Mouse (Mus musculus): ENCODE data around the gene Ehbp1. TPM values are rescaled to one million over a fixed set of nuclear protein-coding genes. Genes with fewer than 3 reads are reported as not detected.

Ehbp1 gene
- polyA plus RNA-seq, 1 experiment = 3.8 TPM

DNA sequence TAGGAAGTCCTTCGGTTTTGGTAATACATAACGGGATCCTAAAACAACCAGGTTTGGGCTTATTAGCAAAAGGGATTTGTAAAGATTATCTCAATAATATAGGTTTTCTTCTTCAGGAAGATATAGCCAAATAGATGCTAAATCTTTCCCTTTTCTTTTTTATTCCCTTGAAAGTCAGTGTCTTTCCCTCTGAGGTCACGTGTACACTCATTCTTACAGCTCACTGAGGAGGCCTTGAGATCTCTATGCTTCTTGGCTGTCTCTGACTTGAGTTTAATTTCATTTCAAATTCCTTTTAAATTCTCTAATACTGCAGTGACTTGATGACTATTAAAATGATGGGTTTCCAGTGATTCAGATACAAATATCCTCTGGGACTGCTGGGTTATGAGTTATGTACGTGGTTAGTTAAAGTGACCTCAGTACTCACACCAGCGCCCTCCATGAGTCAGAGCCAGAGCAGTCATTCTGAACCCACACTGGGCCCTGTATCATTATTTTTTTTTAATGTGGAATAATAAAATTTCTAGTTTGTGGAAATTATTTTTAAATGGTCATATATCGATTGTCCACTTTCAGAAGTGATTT is 24.2 kb downstream of the Ehbp1 start:
- Histone ChIP-seq H3K4me1 (ENCODE audit: control insufficient read depth, insufficient read depth, insufficient read length, low read length) (no peaks in the 10 kb centered on the region), H3K4me3 (ENCODE audit: insufficient read depth, low read depth, low read length) (no peak overlapping the region), H3K27ac (replicated peaks; ENCODE audit: low read depth, low read length) (no peak overlapping the region)

DNA sequence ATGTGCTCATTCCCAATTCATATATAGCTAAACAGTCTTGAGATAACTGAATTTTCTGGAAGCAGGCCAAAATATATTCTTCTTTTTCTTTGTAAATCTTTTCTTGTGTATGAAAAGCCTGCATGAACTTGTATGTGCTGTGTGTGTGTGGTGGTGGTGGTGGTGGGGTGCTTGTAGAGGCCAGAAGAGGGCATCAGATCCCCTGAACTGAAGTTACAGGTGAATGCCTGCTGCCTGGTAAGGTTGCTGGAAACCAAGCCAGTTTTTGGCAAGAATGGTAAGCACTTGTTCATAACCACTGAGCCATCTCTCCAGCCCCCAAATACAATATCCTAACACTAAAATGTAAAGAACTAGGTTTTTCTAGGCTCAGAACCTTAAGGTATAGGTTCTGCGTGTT is 26.3 kb downstream of the Ehbp1 start:
- no peak overlapping the region for H3K27ac ChIP-seq (replicated peaks; ENCODE audit: low read depth, low read length)
- no peaks in the 10 kb centered on the region for H3K4me1 ChIP-seq (ENCODE audit: control insufficient read depth, insufficient read depth, insufficient read length, low read length)
- no peak overlapping the region for H3K4me3 ChIP-seq (ENCODE audit: insufficient read depth, low read depth, low read length)

DNA sequence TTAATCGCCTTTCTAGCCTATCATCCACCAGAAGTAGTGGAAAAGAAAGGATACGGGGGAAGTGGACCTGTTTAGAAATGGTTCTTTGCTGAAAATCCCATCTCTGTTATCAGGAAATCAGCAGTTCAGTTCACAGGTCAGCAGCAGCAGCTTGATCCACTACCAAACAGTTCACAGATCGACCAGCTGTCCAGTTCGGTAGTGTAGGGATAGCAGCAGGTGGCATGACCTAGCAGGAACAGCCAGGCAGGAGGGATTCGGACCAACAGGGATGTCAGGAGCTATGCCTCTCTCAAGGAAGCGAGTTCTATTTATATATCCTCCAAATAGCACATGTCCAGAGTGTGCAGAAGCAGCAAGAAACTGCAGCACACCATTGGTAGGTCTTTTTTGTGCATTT is 40.9 kb downstream of the Ehbp1 start:
- Histone ChIP-seq H3K27ac (replicated peaks; ENCODE audit: low read depth, low read length) (no peak overlapping the region), H3K4me3 (ENCODE audit: insufficient read depth, low read depth, low read length) (no peak overlapping the region), H3K4me1 (ENCODE audit: control insufficient read depth, insufficient read depth, insufficient read length, low read length) (no peaks in the 10 kb centered on the region)

DNA sequence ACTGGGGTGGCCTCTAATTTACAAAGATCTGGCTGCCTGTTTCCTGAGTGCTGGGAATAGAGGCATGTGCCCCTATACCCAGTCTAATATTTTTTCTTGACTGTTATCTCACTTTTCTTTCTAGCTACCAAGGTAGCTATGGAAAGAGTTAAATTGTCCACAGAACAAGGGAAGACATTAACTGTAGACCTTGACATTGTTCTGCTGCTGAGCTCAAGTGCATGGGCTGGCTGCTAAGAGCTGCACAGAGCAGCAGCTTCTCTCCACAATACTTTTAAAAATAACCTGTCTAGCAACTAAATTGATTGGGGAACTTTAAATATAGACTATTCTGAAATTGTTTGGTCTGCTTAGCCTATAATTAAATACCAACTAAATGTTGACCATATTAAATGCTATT is 52.9 kb downstream of the Ehbp1 start:
- no peak overlapping the region for H3K27ac ChIP-seq (replicated peaks; ENCODE audit: low read depth, low read length)

DNA sequence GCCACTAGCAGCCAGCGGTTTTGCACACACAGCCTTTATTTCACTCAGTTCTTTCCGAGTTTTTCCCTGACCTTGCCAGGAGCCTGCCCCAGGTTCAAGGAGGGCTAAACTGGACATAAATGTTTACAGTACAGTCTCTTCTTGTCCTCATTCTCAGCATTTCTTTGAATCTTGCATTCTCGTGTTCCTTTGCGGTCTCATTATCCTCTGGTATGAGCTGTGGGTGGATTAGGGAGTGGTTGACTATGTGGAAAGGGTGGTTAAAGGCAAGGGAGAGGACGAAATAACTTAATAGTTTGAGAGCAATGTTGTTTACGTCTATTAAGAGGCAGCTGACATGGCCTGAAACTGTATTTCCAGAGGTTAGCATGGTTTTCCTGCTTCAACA is 54.6 kb downstream of the Ehbp1 start:
- no peaks in the 10 kb centered on the region for H3K4me1 ChIP-seq (ENCODE audit: control insufficient read depth, insufficient read depth, insufficient read length, low read length)
- peak overlapping the region; percentile 42 for H3K27ac ChIP-seq (replicated peaks; ENCODE audit: low read depth, low read length)
- peak overlapping the region; percentile 77 for H3K4me3 ChIP-seq (ENCODE audit: insufficient read depth, low read depth, low read length)

More for the DNA sequence above, 52.9 kb downstream of the Ehbp1 start:
- Histone ChIP-seq H3K4me1 (ENCODE audit: control insufficient read depth, insufficient read depth, insufficient read length, low read length) (no peaks in the 10 kb centered on the region), H3K4me3 (ENCODE audit: insufficient read depth, low read depth, low read length) (no peak overlapping the region)

DNA sequence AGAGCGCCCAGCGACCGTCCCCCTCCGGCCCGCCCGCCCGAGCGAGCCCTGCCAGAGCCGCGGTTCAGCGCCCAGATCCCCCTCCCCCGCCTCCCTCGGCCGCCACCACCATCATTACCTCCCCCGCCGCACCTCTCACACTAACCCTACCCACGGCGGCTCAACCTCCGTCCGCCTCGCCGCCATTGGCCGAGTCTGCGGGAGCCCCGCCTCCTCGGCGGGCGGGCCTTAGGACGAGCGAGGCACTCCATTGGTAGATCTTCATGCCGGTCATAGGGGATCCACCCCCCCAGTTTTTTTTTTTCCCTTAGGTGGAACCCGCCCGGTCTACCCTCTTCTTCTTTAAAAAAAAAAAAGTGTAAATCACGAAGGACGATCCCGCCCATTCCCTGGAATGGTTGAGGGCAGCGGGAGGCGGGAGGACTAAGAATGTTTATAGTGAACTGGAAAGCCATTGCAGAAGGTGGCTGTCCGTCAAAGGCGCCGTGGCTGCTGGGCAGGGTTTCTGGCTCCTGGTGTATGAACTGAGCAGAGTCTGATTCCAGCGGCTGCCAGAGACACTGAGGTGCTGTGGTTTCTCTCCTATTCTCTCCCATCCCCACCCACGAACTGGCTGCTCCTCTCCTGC is 55.1 kb downstream of the Ehbp1 start:
- H3K4me3 ChIP-seq (ENCODE audit: insufficient read depth, low read depth, low read length) = peak overlapping the region; percentile 77
- peak overlapping the region; percentile 42 for H3K27ac ChIP-seq (replicated peaks; ENCODE audit: low read depth, low read length)
- no peaks in the 10 kb centered on the region for H3K4me1 ChIP-seq (ENCODE audit: control insufficient read depth, insufficient read depth, insufficient read length, low read length)

DNA sequence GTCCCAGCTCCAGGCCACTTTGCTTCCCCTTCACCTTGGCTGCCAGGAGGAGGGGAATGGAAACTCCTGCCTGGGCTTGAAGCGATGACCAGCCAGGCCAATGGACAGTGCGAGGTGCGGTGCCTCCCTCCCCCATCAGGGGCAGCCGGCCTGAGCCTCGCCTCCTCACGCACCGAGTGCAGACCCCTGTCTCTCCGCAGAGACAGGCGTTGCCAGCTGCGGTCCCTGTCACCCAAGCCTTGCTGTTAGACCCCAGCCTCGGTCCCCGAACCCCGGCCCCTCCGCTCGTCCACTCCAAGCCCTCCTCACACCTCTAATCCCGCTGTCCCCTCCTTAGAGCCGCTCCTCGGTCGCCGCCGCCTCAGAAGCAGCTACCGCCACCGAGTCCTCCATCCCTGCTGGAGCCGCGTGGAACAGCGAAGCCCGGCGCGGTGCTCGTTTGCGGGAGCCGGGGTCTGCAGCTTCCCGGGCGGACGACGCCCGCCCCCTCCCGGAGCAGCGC is 55.7 kb downstream of the Ehbp1 start:
- H3K4me1 ChIP-seq (ENCODE audit: control insufficient read depth, insufficient read depth, insufficient read length, low read length) = no peaks in the 10 kb centered on the region
- no peak overlapping the region for H3K27ac ChIP-seq (replicated peaks; ENCODE audit: low read depth, low read length)
- H3K4me3 ChIP-seq (ENCODE audit: insufficient read depth, low read depth, low read length) = peak overlapping the region; percentile 70

DNA sequence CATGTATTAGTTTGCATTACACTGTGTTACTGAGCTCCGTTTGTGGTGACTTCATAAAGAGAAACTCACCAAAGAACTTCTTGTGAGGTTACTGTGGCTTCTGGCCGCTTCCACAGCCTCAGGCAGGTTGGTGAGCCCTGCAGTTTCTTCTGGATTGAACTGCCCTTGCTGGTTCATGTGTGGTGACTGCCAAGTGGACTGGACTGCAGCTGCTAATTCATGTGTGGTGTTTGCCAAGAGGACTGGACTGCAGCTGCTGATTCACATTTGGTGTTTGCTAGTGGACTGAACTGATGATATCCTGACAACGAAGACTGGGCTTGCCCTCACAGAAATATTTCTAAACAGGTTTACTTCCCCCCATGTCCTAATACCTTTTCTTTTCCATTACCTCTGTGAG is 65.4 kb downstream of the Ehbp1 start:
- H3K27ac ChIP-seq (replicated peaks; ENCODE audit: low read depth, low read length) = no peak overlapping the region
- H3K4me1 ChIP-seq (ENCODE audit: control insufficient read depth, insufficient read depth, insufficient read length, low read length) = no peaks in the 10 kb centered on the region
- H3K4me3 ChIP-seq (ENCODE audit: insufficient read depth, low read depth, low read length) = no peak overlapping the region

DNA sequence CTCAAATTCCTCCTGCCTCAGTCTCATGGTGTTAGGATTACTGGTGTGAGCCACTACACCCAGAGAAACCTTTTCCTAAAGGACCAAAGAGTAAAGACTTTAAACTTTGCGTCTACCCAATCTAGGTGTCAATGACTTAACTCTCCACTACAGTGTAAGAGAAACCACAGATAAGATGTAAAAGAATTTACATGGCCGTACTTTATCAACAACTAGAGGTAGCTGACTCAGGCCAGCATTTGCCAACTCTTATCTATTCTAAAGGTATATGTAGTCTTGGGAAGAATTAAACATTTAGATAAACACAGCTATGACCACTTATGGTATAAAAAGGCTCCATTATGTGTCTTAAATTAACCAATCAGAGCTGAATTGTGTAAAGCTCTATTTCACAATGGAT is 67.9 kb downstream of the Ehbp1 start:
- Histone ChIP-seq H3K27ac (replicated peaks; ENCODE audit: low read depth, low read length) (no peak overlapping the region), H3K4me3 (ENCODE audit: insufficient read depth, low read depth, low read length) (no peak overlapping the region), H3K4me1 (ENCODE audit: control insufficient read depth, insufficient read depth, insufficient read length, low read length) (no peaks in the 10 kb centered on the region)

DNA sequence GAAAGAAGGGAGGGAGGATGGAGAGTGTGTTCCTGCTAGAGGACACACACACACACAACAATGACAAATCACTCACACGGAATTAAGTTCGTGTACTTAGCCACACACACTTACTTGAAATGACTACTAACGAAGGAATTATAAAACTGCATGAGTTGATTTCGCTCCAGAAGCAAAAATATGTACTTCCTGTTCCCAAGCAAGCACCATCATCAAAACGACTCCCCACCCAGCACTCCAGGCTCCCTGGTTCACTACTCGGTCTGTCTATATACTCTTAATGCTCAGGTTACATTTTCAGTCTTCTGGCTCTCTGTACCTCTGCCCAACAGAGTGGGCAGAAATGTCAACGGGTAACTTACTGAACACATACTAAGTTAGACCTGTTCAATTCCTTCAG is 68.7 kb downstream of the Ehbp1 start:
- no peak overlapping the region for H3K4me3 ChIP-seq (ENCODE audit: insufficient read depth, low read depth, low read length)
- no peaks in the 10 kb centered on the region for H3K4me1 ChIP-seq (ENCODE audit: control insufficient read depth, insufficient read depth, insufficient read length, low read length)
- H3K27ac ChIP-seq (replicated peaks; ENCODE audit: low read depth, low read length) = peak overlapping the region; percentile 23; the same call in 1 of the 2 replicates

DNA sequence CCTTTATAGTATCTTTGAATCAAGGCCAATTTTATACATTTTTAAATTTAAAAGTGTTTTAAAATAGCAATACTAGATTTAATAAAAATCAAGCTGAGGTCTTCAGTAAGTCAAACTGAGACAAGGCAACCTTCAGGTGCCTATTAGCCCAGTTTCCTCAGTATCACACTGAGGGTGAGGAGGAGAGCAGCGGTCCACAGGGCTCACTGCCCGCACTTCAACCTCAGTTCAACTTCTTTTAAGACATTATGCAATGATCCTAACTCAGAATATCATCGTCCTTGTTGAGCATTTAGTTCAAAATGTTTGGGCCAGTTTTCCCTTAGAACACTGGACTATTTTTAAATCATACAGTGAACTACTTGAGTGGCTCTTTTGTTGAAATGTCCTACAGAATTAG is 70.2 kb downstream of the Ehbp1 start:
- Histone ChIP-seq H3K4me1 (ENCODE audit: control insufficient read depth, insufficient read depth, insufficient read length, low read length) (no peaks in the 10 kb centered on the region), H3K4me3 (ENCODE audit: insufficient read depth, low read depth, low read length) (no peak overlapping the region), H3K27ac (replicated peaks; ENCODE audit: low read depth, low read length) (no peak overlapping the region)

DNA sequence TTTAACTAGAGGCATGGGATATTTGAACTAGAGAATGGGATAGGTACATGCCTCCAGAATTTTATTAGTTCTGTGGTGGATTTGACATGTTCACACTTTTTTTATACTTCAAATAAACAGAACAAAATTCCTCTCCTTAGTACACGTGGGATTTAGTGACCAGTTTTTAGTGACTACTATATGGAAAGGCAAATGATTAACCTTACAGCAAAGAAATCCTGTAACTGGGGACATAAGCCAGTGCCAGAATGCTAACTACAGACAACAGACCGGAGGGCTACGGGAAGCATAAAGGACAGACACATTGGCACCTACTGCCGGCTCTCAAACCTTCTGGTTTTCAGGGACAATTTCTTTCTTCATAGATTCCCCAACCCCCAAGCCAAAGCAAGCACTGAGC is 72.4 kb downstream of the Ehbp1 start:
- H3K27ac ChIP-seq (replicated peaks; ENCODE audit: low read depth, low read length) = no peak overlapping the region
- H3K4me3 ChIP-seq (ENCODE audit: insufficient read depth, low read depth, low read length) = no peak overlapping the region
- H3K4me1 ChIP-seq (ENCODE audit: control insufficient read depth, insufficient read depth, insufficient read length, low read length) = peaks cover 3% of the 10 kb centered on the region; the same call in 1 of the 2 replicates

DNA sequence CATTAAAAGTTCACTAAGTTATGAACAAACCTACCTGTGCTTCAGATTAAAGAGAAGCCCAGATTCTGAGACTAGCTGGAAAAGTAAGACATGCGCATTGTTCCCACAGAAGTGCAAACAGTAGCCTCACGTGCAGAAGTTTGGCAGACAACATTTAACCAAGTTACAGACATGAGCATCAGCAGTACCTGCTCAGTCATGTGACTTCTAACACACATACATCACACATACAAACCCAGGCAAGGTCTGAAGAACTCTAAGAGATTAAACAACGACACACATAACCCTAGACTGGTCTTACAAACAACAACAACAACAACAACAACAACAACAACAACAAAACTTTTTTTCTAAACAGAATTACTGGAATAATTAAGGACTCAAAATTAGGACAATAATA is 72.9 kb downstream of the Ehbp1 start:
- Histone ChIP-seq H3K4me3 (ENCODE audit: insufficient read depth, low read depth, low read length) (no peak overlapping the region), H3K27ac (replicated peaks; ENCODE audit: low read depth, low read length) (no peak overlapping the region), H3K4me1 (ENCODE audit: control insufficient read depth, insufficient read depth, insufficient read length, low read length) (peaks cover 6% of the 10 kb centered on the region; the same call in 1 of the 2 replicates)

DNA sequence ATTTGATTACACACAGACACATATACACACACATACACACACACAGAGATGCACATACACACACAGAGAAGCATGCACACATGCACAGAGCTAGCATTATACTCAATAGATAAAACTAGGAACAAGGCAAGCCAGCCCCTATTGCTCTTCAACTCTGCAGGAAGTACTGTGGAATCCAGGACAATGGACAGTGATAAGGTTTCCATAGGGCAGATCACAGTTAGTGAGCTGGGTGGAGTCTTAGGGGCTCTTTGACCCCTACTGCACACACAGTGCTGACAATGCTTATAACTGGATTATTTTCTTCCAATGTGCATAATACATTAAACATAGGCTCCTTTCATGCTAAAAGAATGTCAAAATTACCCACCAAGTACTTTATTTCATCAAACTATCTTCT is 75.1 kb downstream of the Ehbp1 start:
- H3K27ac ChIP-seq (replicated peaks; ENCODE audit: low read depth, low read length) = no peak overlapping the region
- peaks cover 6% of the 10 kb centered on the region; the same call in 1 of the 2 replicates for H3K4me1 ChIP-seq (ENCODE audit: control insufficient read depth, insufficient read depth, insufficient read length, low read length)
- no peak overlapping the region for H3K4me3 ChIP-seq (ENCODE audit: insufficient read depth, low read depth, low read length)

DNA sequence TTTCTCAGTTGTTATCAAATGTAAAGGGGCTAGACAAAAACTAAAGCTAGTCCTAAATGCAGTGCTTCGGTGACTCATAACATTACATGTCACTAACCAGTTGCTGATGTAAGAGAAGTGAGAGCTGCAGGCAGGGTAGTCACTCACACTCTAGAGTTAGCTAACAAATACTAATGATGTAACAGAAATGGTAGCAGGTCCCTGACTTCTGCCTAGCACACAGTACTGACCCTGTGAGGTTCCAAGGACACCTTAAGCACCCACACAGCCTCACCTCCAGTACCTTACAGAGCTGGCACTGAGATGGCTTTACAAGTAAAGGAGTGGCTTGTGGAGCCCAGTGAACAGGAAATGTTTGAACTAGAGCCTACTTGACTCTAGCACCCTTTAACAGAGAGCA is 86.7 kb downstream of the Ehbp1 start:
- Histone ChIP-seq H3K4me1 (ENCODE audit: control insufficient read depth, insufficient read depth, insufficient read length, low read length) (no peaks in the 10 kb centered on the region; the same call in 1 of the 2 replicates), H3K27ac (replicated peaks; ENCODE audit: low read depth, low read length) (no peak overlapping the region), H3K4me3 (ENCODE audit: insufficient read depth, low read depth, low read length) (no peak overlapping the region)

DNA sequence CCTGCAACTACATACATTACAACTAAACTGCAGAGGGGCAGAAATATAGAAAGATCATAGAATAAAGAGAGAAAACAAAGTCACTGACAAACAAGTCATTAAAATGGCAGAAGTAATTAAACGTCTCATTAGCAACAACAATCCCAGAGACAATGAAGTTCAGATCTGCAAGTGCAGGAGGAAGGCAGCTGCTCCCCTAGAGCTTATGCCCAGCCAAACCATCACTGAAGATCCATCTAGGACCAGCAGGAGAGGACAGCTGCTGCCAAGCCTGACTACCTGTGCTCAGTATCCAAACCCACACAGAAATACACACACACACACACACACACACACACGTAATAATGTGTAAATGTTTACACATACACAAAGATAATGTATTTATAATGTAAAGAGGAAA is 92.7 kb downstream of the Ehbp1 start:
- no peak overlapping the region for H3K4me3 ChIP-seq (ENCODE audit: insufficient read depth, low read depth, low read length)

More for the DNA sequence above, 92.7 kb downstream of the Ehbp1 start:
- H3K27ac ChIP-seq (replicated peaks; ENCODE audit: low read depth, low read length) = no peak overlapping the region
- H3K4me1 ChIP-seq (ENCODE audit: control insufficient read depth, insufficient read depth, insufficient read length, low read length) = no peaks in the 10 kb centered on the region
